Mouse (Mus musculus) layer of hippocampus, postnatal 36 days (tissue): ENCODE results near the gene Taar4. TPM values are rescaled to one million over a fixed set of nuclear protein-coding genes. Genes with fewer than 3 reads are reported as not detected.

Experiments used
- DNase-seq, 2 experiments: peaks; one replicate each; pipeline ENCODE4 v3.0.0; 2022
- total RNA-seq, 2 experiments: library from RNA; stranded (reverse); gene quantifications; 2 replicates each; pipeline ENCODE4 v1.2.3; 2021

Taar4 gene
- total RNA-seq, 2 experiments from 2014 or later, result not detected

DNA sequence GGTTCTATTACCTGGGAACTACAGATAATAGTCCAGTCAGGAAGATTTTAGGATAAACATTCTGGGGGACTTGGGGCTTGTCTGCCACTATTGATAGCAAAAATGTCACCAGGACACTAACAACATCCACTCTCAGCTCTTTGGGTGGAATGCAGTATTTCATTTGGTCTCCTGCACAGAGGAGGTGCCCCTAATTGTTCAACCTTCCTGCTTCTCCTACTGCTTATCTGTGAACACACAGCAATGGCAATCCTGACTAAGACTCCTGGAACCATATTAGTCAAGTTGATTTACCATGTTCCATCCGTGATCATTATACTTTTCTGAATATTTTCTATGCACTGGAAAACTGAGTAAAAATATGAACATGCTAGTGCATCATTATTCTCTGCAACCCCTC is 47.8 kb downstream of the Taar4 start:
- no peak for DNase-seq

Other genes with a start within 250 kb of the Taar4 start
- 100 to 1,000 TPM; 226 to 229 TPM for gene Rps12, start 173.2 kb upstream of the Taar4 start, total RNA-seq
- gene Slc18b1, start 163.5 kb upstream of the Taar4 start, total RNA-seq, result 10 to 100 TPM; 26.2 to 26.6 TPM
- gene Vnn3, start 109.0 kb upstream of the Taar4 start, total RNA-seq, result under 1 TPM; 0.25 to 0.40 TPM
- gene Vnn1, start 65.8 kb upstream of the Taar4 start, total RNA-seq, result under 1 TPM in 1 of 2 experiments, not detected in 1; 0.17 TPM
- not detected for gene Taar1, start 40.1 kb upstream of the Taar4 start, total RNA-seq
- gene Taar2, start 21.9 kb upstream of the Taar4 start, total RNA-seq, result not detected
- gene Taar3, start 10.9 kb upstream of the Taar4 start, total RNA-seq, result not detected
- not detected for gene Taar5, start 10.2 kb downstream of the Taar4 start, total RNA-seq
- not detected for gene Taar6, start 25.2 kb downstream of the Taar4 start, total RNA-seq
- not detected for gene Taar7a, start 33.0 kb downstream of the Taar4 start, total RNA-seq
- gene Taar7b, start 39.4 kb downstream of the Taar4 start, total RNA-seq, result not detected
- not detected for gene Taar7d, start 66.7 kb downstream of the Taar4 start, total RNA-seq
- gene Taar7e, start 77.1 kb downstream of the Taar4 start, total RNA-seq, result not detected
- gene Taar7f, start 89.0 kb downstream of the Taar4 start, total RNA-seq, result not detected
- not detected for gene Taar8a, start 116.0 kb downstream of the Taar4 start, total RNA-seq
- gene Taar8b, start 131.8 kb downstream of the Taar4 start, total RNA-seq, result not detected
- not detected for gene Taar8c, start 141.4 kb downstream of the Taar4 start, total RNA-seq
- gene Taar9, start 149.0 kb downstream of the Taar4 start, total RNA-seq, result not detected
- 100 to 1,000 TPM; 122 to 128 TPM for gene Stx7, start 188.8 kb downstream of the Taar4 start, total RNA-seq